Mouse (Mus musculus) adrenal gland, adult 8-10 months (tissue): ENCODE measurements around the gene Olfr424. TPM values are rescaled to one million over a fixed set of nuclear protein-coding genes. Genes with fewer than 3 reads are reported as not detected.

Experiments used
- DNase-seq: peaks from one replicate; pipeline ENCODE4 v3.0.0; 2022
- total RNA-seq, 4 experiments: library from RNA; stranded (reverse); gene quantifications; 2 replicates each; pipeline ENCODE4 v1.2.4; 2022

Gene Olfr424
- not detected for total RNA-seq

GRCm38 (mm10) chr1:174131217-174131616 lies at the start of gene Olfr424:
TSS of gene Olfr424 (plus strand) at chr1:174131517.
- no peak for DNase-seq

- DNase-seq: no peak
Measured at GRCm38 (mm10) chr1:174084031-174084430, 47.3 kb upstream of the Olfr424 start, which contains the start of gene Olfr429. TSS of gene Olfr429 (plus strand) at chr1:174084331.

- no peak for DNase-seq
Measured at GRCm38 (mm10) chr1:174096591-174096990, 34.7 kb upstream of the Olfr424 start, which contains the start of gene Olfr427. TSS of gene Olfr427 (plus strand) at chr1:174096891.

DNA sequence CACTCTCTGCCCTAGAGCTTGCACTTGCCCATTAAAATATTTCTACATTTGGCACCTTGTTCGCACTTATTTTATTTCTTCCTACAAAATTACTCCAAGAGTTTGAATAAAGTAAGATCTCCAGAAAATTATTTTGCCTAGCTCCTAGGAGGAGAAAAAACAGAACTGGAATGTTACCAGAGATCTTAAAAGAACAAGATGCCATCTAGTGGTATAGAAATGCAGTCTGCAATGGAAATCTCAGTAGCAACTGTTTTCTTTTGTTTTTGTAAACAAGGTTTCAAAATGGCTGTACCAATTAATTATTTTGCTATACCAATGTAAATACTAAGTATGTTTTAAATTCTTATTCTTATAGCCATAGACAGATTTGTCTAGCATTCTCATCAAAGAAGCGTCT lies 27.6 kb upstream of the Olfr424 start:
- DNase-seq: no peak

DNA sequence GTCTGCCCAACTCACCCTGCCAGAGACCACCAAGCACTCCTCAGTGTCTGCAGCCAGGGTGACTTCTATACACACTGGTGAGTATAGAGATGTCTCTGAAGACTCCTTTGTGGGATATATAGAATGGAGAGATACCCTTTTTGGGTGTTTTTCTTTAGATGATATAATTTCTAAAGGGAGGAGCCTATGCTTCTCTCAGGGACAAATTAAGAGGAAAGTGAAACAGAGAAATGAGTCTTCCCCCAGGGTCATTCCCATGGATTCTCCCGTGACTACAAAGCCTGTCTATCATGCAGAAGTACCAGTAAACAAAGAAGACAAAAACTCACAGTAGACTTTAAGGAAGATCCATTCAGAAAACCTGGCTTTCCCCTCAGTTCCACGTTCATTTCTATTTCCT lies 10.3 kb upstream of the Olfr424 start, which contains the start of gene Olfr231:
TSS of gene Olfr231 (minus strand) at position 101 of the 400 bp plus-strand sequence.
- DNase-seq: no peak

- no peak for DNase-seq
Measured at GRCm38 (mm10) chr1:174131999-174132398, 682 bp downstream of the Olfr424 start.

GRCm38 (mm10) chr1:174141384-174141783 lies 10.1 kb downstream of the Olfr424 start:
- DNase-seq: no peak

GRCm38 (mm10) chr1:174146696-174147095 lies 15.4 kb downstream of the Olfr424 start:
- DNase-seq: no peak

DNA sequence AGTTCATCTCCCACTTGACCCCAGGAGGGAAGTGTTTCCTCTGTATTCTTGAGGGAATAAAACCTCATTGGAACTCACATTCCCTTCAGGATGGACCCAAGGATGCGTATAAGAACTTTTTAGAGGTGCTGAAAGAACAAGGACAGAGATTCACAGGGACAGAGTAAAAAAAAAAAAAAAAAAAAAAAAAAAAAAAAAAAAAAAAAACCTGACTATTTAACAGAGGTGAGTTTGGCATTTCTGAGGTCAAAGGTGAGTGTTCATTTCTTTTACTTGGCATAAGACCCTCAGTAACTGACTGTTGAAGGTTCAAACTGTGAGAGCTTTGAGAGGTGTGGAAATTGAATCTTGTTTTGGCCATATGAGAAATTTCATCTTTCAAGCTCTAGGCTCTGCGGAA lies 18.0 kb downstream of the Olfr424 start:
- DNase-seq: no peak

DNA sequence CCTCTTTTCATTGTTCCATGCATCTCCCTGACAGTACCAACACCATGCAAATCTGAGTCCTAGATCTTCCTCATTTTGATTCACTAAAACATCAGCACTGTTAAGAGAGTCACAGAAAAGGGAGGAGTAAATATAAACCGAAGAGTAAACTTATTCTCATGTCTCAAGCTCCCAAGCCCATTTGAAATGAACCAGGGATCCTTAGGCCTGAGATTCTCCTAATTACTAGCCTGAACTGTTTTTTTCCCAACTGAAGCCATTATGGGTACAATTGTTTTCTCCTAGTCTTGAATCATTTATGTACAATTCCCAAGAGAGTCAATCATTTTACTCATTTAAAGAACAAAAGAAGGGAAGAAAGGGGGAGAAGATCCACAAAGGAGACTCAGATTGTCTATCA lies 24.0 kb downstream of the Olfr424 start, which contains the start of gene Olfr420:
TSS of gene Olfr420 (plus strand) at position 301 of the 400 bp plus-strand sequence.
- no peak for DNase-seq

GRCm38 (mm10) chr1:174157622-174158021 lies 26.3 kb downstream of the Olfr424 start:
- DNase-seq: no peak

DNA sequence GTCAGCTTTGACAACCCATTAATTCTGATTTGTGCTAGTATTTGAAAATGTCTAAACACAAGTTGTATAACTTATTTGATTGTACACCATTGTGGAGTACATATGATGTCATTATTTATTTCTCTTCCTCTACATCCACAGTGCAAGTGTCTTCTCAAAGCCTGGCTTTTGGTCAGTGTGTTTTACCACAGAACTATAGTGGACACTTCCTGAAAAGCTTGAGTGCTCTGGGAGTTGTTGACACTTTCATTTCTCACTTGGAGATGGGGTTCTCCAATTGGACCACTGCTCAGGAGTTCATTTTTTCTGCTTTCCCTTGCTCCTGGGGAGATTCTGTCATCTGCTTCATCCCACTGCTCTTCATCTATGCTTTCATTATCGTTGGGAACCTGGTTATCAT lies 27.2 kb downstream of the Olfr424 start:
- DNase-seq: no peak

DNA sequence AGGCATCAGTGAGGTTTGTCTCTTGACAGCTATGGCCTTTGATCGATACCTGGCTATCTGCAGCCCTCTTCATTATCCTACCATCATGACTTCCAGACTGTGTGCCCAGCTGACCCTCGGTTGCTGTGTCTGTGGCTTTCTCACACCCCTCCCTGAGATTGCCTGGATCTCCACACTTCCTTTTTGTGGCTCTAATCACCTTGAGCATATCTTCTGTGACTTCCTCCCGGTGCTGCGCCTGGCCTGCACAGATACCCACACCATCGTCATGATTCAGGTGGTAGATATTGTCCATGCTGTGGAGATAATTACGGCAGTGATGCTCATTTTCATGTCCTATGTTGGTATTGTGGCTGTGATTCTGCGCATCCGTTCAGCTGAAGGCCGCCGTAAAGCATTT lies 27.8 kb downstream of the Olfr424 start:
- no peak for DNase-seq

- DNase-seq: no peak
Measured at GRCm38 (mm10) chr1:174169024-174169423, 37.7 kb downstream of the Olfr424 start.

DNA sequence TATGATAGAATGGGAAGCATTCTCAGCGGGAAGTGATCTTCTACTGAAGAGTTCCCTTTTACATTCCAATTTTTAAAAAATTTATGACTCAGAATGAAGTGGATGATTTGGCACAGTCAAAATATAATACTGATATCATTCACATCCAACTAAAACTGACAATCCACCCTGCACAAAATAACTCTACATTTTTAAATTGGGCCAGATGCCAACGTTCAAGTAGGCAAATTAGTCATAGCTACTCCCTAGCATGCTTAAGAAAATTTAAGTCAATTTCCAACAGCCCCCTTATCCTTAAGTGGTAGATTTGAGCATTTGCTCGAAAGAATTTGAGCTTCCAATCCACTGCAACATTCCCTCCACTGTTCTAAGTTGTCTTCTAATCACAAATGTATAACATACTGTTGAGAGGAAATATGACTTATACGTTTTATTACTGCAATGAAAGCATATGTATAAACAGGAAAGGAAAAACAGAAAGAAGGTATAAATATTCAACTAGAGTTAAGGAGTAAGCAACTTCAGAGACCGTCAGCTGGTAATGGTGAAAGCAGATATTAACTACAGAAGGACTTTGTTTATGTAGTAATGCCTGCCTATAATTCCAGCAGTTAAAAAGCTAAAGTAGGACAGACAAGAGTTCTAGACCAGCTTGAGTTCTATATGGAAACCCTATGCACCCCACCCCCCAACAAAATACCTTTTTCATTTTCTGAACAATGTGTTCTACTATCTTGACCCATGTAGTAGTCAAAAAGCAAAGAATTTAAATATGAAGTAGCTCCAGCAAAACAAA lies 39.6 kb downstream of the Olfr424 start:
- DNase-seq: no peak

DNA sequence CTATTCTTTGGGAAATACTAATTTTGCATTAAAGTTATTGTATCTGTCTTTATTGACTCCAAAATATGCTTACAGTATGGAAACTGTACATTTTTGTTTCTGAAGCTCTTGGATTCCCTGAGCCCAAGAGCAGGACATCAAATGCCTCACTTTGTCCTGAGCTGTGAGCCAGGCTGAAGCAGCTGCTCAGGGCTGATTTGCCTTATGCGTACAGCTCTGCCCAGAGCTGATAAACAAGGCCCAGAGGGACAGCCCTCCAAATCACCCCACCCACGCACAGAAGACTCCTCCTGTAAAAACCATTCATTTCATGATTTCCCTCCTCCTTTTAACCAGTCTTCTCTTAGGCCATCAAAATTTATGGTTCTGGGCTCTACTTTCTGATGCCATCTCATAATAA lies 40.2 kb downstream of the Olfr424 start:
- no peak for DNase-seq

DNA sequence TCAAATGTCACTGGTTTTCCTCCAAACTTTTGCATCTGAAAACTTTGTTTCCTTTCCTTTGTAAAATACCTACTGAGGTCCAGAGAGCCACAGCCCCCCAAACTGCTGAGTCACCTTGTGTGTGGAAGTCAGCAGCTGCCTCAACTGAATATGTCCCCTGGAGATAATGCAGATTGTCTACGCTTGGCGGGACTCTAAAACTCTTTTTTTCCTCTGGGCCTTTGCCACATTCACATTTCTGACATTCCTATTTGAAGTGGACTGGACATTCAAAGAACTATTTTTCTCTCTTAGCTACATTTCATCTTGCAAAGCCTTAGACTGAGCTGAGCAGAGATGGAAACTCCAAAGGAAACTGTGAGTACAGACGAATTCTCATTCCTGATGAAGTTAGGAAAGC lies 41.3 kb downstream of the Olfr424 start, which contains the start of gene Spta1:
TSS of gene Spta1 (plus strand) at position 172 of the 400 bp plus-strand sequence.
- no peak for DNase-seq

Other genes starting within 250 kb of the Olfr424 start
- 1 to 10 TPM; 1.3 to 3.0 (median 1.6) TPM for gene Ifi211, start 218.5 kb upstream of the Olfr424 start, total RNA-seq
- gene Mndal, start 189.0 kb upstream of the Olfr424 start, total RNA-seq: 10 to 100 TPM; 10.5 to 23.6 (median 16.3) TPM
- 10 to 100 TPM in 3 of 4 experiments, 1 to 10 TPM in 1; 8.3 to 18.8 (median 14.0) TPM for gene Ifi203, start 188.8 kb upstream of the Olfr424 start, total RNA-seq
- not detected for gene Ifi202b, start 148.8 kb upstream of the Olfr424 start, total RNA-seq
- 1 to 10 TPM; 2.7 to 6.5 (median 4.3) TPM for gene Ifi205, start 99.7 kb upstream of the Olfr424 start, total RNA-seq
- not detected for gene Olfr433, start 90.8 kb upstream of the Olfr424 start, total RNA-seq
- not detected for gene Olfr432, start 82.3 kb upstream of the Olfr424 start, total RNA-seq
- not detected for gene Olfr430, start 64.9 kb upstream of the Olfr424 start, total RNA-seq
- not detected for gene Olfr429, start 47.2 kb upstream of the Olfr424 start, total RNA-seq
- gene Olfr427, start 34.6 kb upstream of the Olfr424 start, total RNA-seq: not detected
- not detected for gene Olfr231, start 10.4 kb upstream of the Olfr424 start, total RNA-seq
- gene Olfr420, start 24.1 kb downstream of the Olfr424 start, total RNA-seq: not detected
- under 1 TPM; 0.15 to 0.25 (median 0.24) TPM for gene Spta1, start 41.3 kb downstream of the Olfr424 start, total RNA-seq
- gene Olfr419, start 120.5 kb downstream of the Olfr424 start, total RNA-seq: not detected
- not detected for gene Mptx1, start 199.0 kb downstream of the Olfr424 start, total RNA-seq
- gene Olfr417, start 233.6 kb downstream of the Olfr424 start, total RNA-seq: not detected